24 mouse cellular contexts compared by ENCODE assay signal in genomic region chr17:74457972-74458677, GRCm38 (mm10). TPM values are rescaled to one million over a fixed set of nuclear protein-coding genes. Genes with fewer than 3 reads are reported as not detected.
DNase-seq lines count a peak whose midpoint lies in the region; ATAC-seq and TF ChIP-seq lines count a peak whose summit lies in the region.
"Had no signal": no experiment of that assay in that cellular context is flagged by ENCODE, and none has a peak within 500 bp of the region (broad histone marks: within the 10 kb centered on the region; RNA-seq: fewer than 3 reads in every experiment).

No protein-coding gene starts in this region.

- no peaks in the 10 kb centered on the region for H3K27me3 ChIP-seq in intestine, postnatal 0 days (replicated peaks; ENCODE audit: control insufficient read depth, insufficient read depth, low read length)
- H3K27me3 ChIP-seq: midbrain, embryonic 12.5 days; neural tube, embryonic 12.5 days; Patski had no signal

- H3K27ac ChIP-seq in bone marrow, adult 2 months (ENCODE audit: control insufficient read depth, insufficient read depth, low read depth, low read length, poor library complexity): no peak overlapping the region
- H3K27ac ChIP-seq in intestine, postnatal 0 days (ENCODE audit: low read depth, low read length): peak overlapping the region; percentile 98
- H3K27ac ChIP-seq: embryonic facial prominence, embryonic 10.5 days; kidney, postnatal 0 days; layer of hippocampus, adult 2 months; left cerebral cortex, adult 2 months; midbrain, embryonic 12.5 days; neural tube, embryonic 12.5 days had no signal

- peak overlapping the region; percentile 77 for H3K9ac ChIP-seq in intestine, postnatal 0 days (ENCODE audit: low read depth, low read length)
- H3K9ac ChIP-seq: lung, embryonic 14.5 days; midbrain, embryonic 12.5 days; neural tube, embryonic 12.5 days had no signal

- no peaks in the 10 kb centered on the region for H3K9me3 ChIP-seq in intestine, postnatal 0 days (ENCODE audit: control insufficient read depth)
- H3K9me3 ChIP-seq: embryonic facial prominence, embryonic 10.5 days; midbrain, embryonic 12.5 days; neural tube, embryonic 12.5 days had no signal

- no peak for DNase-seq in lung, adult 2 months
- DNase-seq in lung, adult 18-20 months: no peak
- peak; percentile 38 for DNase-seq in yolk sac, embryonic 10.5 days (ENCODE audit: low spot score)
- no peak for DNase-seq in frontal cortex, postnatal 36 days (ENCODE audit: low spot score in 2 of 2)
- DNase-seq in lung, postnatal 4 days: no peak
- DNase-seq: adrenal gland, adult 8-10 months; cerebellum, adult 11-12 months; cerebellum, postnatal 25 days; gastrocnemius, postnatal 14 days; left cerebral cortex, postnatal 4 days; liver; lung, embryonic 14.5 days; right cerebral cortex, postnatal 4 days; thymus, adult 18-20 months; thymus, postnatal 4 days had no signal

- H3K4me1 ChIP-seq in lung, adult 2 months (ENCODE audit: control insufficient read depth, insufficient read depth, low read length): no peaks in the 10 kb centered on the region
- peaks cover 3% of the 10 kb centered on the region for H3K4me1 ChIP-seq in bone marrow, adult 2 months (ENCODE audit: control insufficient read depth, insufficient read depth, low read length)
- no peaks in the 10 kb centered on the region for H3K4me1 ChIP-seq in intestine, postnatal 0 days (replicated peaks; ENCODE audit: control insufficient read depth, insufficient read depth, low read length)
- H3K4me1 ChIP-seq: embryonic facial prominence, embryonic 10.5 days; midbrain, embryonic 12.5 days; neural tube, embryonic 12.5 days had no signal

- TF ChIP-seq CTCF in lung, adult 2 months (IDR thresholded peaks at IDR 0.05; ENCODE audit: insufficient read depth, low read length): no peak
- TF ChIP-seq CTCF in bone marrow, adult 2 months (IDR thresholded peaks at IDR 0.05; ENCODE audit: control insufficient read depth, insufficient read depth, low read length): no peak
- TF ChIP-seq CTCF in intestine, postnatal 0 days (IDR thresholded peaks at IDR 0.05; ENCODE audit: low read depth): no peak

- 50% methylated on average over 10 of the region's 10 CpGs for WGBS in lung, adult 2 months
- 54% methylated on average over 10 of the region's 10 CpGs for WGBS in bone marrow, adult 2 months
- WGBS in intestine, postnatal 0 days: 31% methylated on average over 10 of the region's 10 CpGs

- peak; percentile 66 for ATAC-seq in intestine, postnatal 0 days
- ATAC-seq: Patski had no signal

- TF ChIP-seq POLR2A in lung, adult 2 months (IDR thresholded peaks at IDR 0.05; ENCODE audit: borderline replicate concordance, extremely low read depth, low read depth, low read length): no peak
- no peak for TF ChIP-seq POLR2A in bone marrow, adult 2 months (IDR thresholded peaks at IDR 0.05; ENCODE audit: borderline replicate concordance, control insufficient read depth, low read depth, low read length)

- peak overlapping the region; percentile 10 for H3K4me3 ChIP-seq in lung, adult 2 months (replicated peaks; ENCODE audit: extremely low read depth, low read depth, low read length)
- H3K4me3 ChIP-seq in bone marrow, adult 2 months (replicated peaks; ENCODE audit: control insufficient read depth, low read depth, low read length): peak overlapping the region; percentile 59
- peak overlapping the region; percentile 49 for H3K4me3 ChIP-seq in intestine, postnatal 0 days (ENCODE audit: low read depth, low read length)
- H3K4me3 ChIP-seq: embryonic facial prominence, embryonic 10.5 days; layer of hippocampus, adult 2 months; left cerebral cortex, adult 2 months; midbrain, embryonic 12.5 days; neural tube, embryonic 12.5 days had no signal

- H3K36me3 ChIP-seq in intestine, postnatal 0 days (ENCODE audit: control insufficient read depth, insufficient read depth): peaks cover 13% of the 10 kb centered on the region; the same call in 1 of the 2 replicates
- H3K36me3 ChIP-seq: embryonic facial prominence, embryonic 10.5 days; midbrain, embryonic 12.5 days; neural tube, embryonic 12.5 days had no signal

- H3K4me2 ChIP-seq in intestine, postnatal 0 days (replicated peaks; ENCODE audit: low read depth): peak overlapping the region; percentile 60
- H3K4me2 ChIP-seq: lung, embryonic 14.5 days; midbrain, embryonic 12.5 days; neural tube, embryonic 12.5 days had no signal

RNA-seq across cellular contexts. Expression of gene Nlrc4, which starts 0.8 kb away (rescaled TPM):
- 0.52 and 0.62 TPM in 2 replicates for polyA plus RNA-seq in lung, adult 2 months (2012; rRNA removed)
- 0.95 and 4.1 TPM in 2 replicates for polyA plus RNA-seq in bone marrow, adult 2 months (2011; ENCODE audit: insufficient read depth, insufficient read length, low replicate concordance, missing spikeins)
- polyA plus RNA-seq in intestine, postnatal 0 days (2015; fragmentation: Nextera tagmentation; extraction: Ambion mirVana): 15.0 and 16.7 TPM in 2 replicates

RNA-seq across cellular contexts. Expression of gene Yipf4, which starts 31.2 kb away (rescaled TPM):
- polyA plus RNA-seq in lung, adult 2 months (2012; rRNA removed): 66.3 and 194 TPM in 2 replicates
- polyA plus RNA-seq in bone marrow, adult 2 months (2011; ENCODE audit: insufficient read depth, insufficient read length, low replicate concordance, missing spikeins): 36.2 and 37.1 TPM in 2 replicates
- polyA plus RNA-seq in intestine, postnatal 0 days (2015; fragmentation: Nextera tagmentation; extraction: Ambion mirVana): 77.1 and 82.8 TPM in 2 replicates
